Mouse (Mus musculus) lung, postnatal 14 days (tissue): ENCODE measurements at regions not wholly inside any gene's neighbourhood (a gene's known extent, or its start where the extent isn't known, plus 50 kb on each side); places are given as distances from the start of the nearest gene placed in this dataset.

Experiments
- DNase-seq: peaks from one replicate; pipeline ENCODE4 v3.0.0; 2021

GRCm38 (mm10) chr14:104006426-104006825 lies 162.2 kb upstream of the Ednrb start:
- DNase-seq: peak; percentile 21

GRCm38 (mm10) chr14:104005132-104005531 lies 160.9 kb upstream of the Ednrb start:
- no peak for DNase-seq

GRCm38 (mm10) chr14:104002421-104002820 lies 158.2 kb upstream of the Ednrb start:
- no peak for DNase-seq

GRCm38 (mm10) chr14:103990418-103990817 lies 146.2 kb upstream of the Ednrb start:
- no peak for DNase-seq

GRCm38 (mm10) chr14:103989949-103990348 lies 145.7 kb upstream of the Ednrb start:
- no peak for DNase-seq

GRCm38 (mm10) chr14:103987266-103987665 lies 143.1 kb upstream of the Ednrb start:
- DNase-seq: no peak

GRCm38 (mm10) chr14:103984349-103984748 lies 140.1 kb upstream of the Ednrb start:
- DNase-seq: no peak

- DNase-seq: no peak
These were observed 134.6 kb upstream of the Ednrb start for GRCm38 (mm10) chr14:103978808-103979207.

GRCm38 (mm10) chr14:103977769-103978168 lies 133.6 kb upstream of the Ednrb start:
- DNase-seq: no peak

- DNase-seq: no peak
These were observed 129.8 kb upstream of the Ednrb start for GRCm38 (mm10) chr14:103973955-103974354.

- DNase-seq: peak; percentile 15
These were observed 128.9 kb upstream of the Ednrb start for GRCm38 (mm10) chr14:103973111-103973510.

- no peak for DNase-seq
These were observed 125.1 kb upstream of the Ednrb start for GRCm38 (mm10) chr14:103969305-103969704.

- DNase-seq: no peak
These were observed 122.1 kb upstream of the Ednrb start for GRCm38 (mm10) chr14:103966293-103966692.

- no peak for DNase-seq
These were observed 118.2 kb upstream of the Ednrb start for GRCm38 (mm10) chr14:103962303-103962881.

- DNase-seq: no peak
These were observed 107.7 kb upstream of the Ednrb start for GRCm38 (mm10) chr14:103951899-103952298.

GRCm38 (mm10) chr14:103949950-103950349 lies 105.7 kb upstream of the Ednrb start:
- DNase-seq: no peak

GRCm38 (mm10) chr14:103948026-103948777 lies 104.0 kb upstream of the Ednrb start:
- no peak for DNase-seq

- DNase-seq: no peak
These were observed 101.6 kb upstream of the Ednrb start for GRCm38 (mm10) chr14:103945753-103946152.

GRCm38 (mm10) chr14:103939867-103940266 lies 95.7 kb upstream of the Ednrb start:
- no peak for DNase-seq

GRCm38 (mm10) chr14:103938937-103939336 lies 94.7 kb upstream of the Ednrb start:
- no peak for DNase-seq

- no peak for DNase-seq
These were observed 94.0 kb upstream of the Ednrb start for GRCm38 (mm10) chr14:103938201-103938600.

GRCm38 (mm10) chr14:103937700-103938099 lies 93.5 kb upstream of the Ednrb start:
- DNase-seq: no peak

GRCm38 (mm10) chr14:103933813-103934212 lies 89.6 kb upstream of the Ednrb start:
- DNase-seq: no peak

- DNase-seq: no peak
These were observed 88.0 kb upstream of the Ednrb start for GRCm38 (mm10) chr14:103932170-103932569.
